Mouse (Mus musculus) right cerebral cortex, postnatal 36 days (tissue): ENCODE data around the gene Vmn2r46.
"Not testable (repeated sequence)": the region's sequence is repeated elsewhere in the genome, so short reads cannot be mapped to it uniquely, and the experiment has no call there.

Source experiments
- DNase-seq, 2 experiments: peaks; one replicate each; pipeline ENCODE4 v3.0.0; 2022; ENCODE audit warnings: low spot score in 2 of 2, mixed read lengths in 1 of 2

Vmn2r46 gene

DNA sequence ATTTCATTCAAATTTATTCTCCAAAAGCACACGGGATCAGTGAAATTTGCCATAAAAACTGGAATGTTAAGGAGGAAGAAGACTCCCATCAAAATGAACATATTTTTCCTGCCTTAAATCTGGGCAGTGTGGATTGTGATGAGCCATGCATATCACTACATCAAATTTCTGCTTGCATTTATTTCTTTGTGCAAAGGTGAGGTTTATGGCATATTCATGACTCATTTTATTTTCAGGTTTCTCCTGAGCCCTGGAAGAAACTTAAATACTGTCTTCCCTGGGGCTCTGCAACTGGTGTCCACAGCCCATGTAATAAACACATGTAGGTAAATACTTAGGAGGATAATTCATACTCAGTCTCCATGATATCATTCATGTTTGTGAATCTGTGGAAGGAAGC is at the start of gene Vmn2r46:
TSS of gene Vmn2r46 (minus strand) at position 101 of the 400 bp plus-strand sequence.
- not testable (repeated sequence) for DNase-seq
